Mouse (Mus musculus): ENCODE measurements around the gene Ulk4.

DNA sequence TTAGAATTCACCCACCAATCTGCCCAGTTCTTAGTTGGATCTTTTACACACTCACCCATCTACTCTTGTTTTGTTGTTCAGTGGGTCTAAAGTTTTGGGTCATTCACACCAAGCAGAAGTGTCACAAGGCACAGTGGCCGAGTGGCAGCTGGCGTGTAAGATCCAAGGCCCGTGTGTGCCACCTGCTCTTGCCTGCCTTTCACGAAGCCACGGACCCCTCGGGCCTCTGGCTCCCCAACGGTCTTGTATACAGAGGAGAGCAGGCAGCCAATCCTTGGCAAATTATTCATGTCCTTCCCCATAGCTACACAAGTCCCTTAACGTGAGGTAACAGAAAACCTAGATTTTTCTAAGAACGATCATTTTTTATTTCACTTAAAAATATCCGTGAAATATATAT lies 27.5 kb upstream of the Ulk4 start:
- no peak for TF ChIP-seq CTCF (IDR thresholded peaks at IDR 0.05; ENCODE audit: control insufficient read depth, insufficient read depth, insufficient read length)
- no peak for TF ChIP-seq MYOD1 (IDR thresholded peaks at IDR 0.05; ENCODE audit: control insufficient read depth, insufficient read length, low read depth)
- no peak for TF ChIP-seq MAX (IDR thresholded peaks at IDR 0.05)

Data from C2C12 (cell line).